Mouse (Mus musculus) c-Kit-negative CD71-positive TER-119-positive erythroid progenitor cells, embryonic 14.5 days (primary cell): ENCODE measurements around the gene Olfm2.
A peak's percentile ranks its signal among the peaks of the same experiment; 100 is the strongest.
"Not testable (repeated sequence)": the region's sequence is repeated elsewhere in the genome, so short reads cannot be mapped to it uniquely, and the experiment has no call there.

Source experiments
- DNase-seq: peaks from one replicate; pipeline ENCODE4 v3.0.0-alpha.2; 2013; ENCODE audit warnings: low read depth, low spot score

Gene Olfm2

GRCm38 (mm10) chr9:20653859-20654258, 92.3 kb downstream of the Olfm2 start:
- DNase-seq = no peak

- DNase-seq = no peak
Observed at GRCm38 (mm10) chr9:20652260-20652658, 93.9 kb downstream of the Olfm2 start.

GRCm38 (mm10) chr9:20651602-20652259, 94.4 kb downstream of the Olfm2 start, which contains the start of gene Pin1:
TSS of gene Pin1 (plus strand) at chr9:20652095.
- peak; percentile 95 for DNase-seq

GRCm38 (mm10) chr9:20645121-20645520, 101.0 kb downstream of the Olfm2 start:
- no peak for DNase-seq

GRCm38 (mm10) chr9:20644360-20645081, 101.6 kb downstream of the Olfm2 start, which contains the start of gene Fbxl12:
TSS of gene Fbxl12 (minus strand) at chr9:20644767.
- DNase-seq = peak; percentile 56

GRCm38 (mm10) chr9:20643781-20644180, 102.4 kb downstream of the Olfm2 start:
- no peak for DNase-seq

- DNase-seq = peak; percentile 49
Observed at GRCm38 (mm10) chr9:20642896-20643466, 103.2 kb downstream of the Olfm2 start.

- DNase-seq = no peak
Observed at GRCm38 (mm10) chr9:20642101-20642895, 103.9 kb downstream of the Olfm2 start, which contains the start of gene Ubl5. TSS of gene Ubl5 (plus strand) at chr9:20642878.

GRCm38 (mm10) chr9:20641501-20641900, 104.6 kb downstream of the Olfm2 start:
- DNase-seq = no peak

GRCm38 (mm10) chr9:20639486-20639885, 106.7 kb downstream of the Olfm2 start:
- no peak for DNase-seq

- no peak for DNase-seq
Observed at GRCm38 (mm10) chr9:20638552-20638951, 107.6 kb downstream of the Olfm2 start.

GRCm38 (mm10) chr9:20636790-20637189, 109.4 kb downstream of the Olfm2 start:
- no peak for DNase-seq

- no peak for DNase-seq
Observed at GRCm38 (mm10) chr9:20636256-20636655, 109.9 kb downstream of the Olfm2 start.

GRCm38 (mm10) chr9:20635676-20636075, 110.5 kb downstream of the Olfm2 start:
- not testable (repeated sequence) for DNase-seq

GRCm38 (mm10) chr9:20631332-20631731, 114.8 kb downstream of the Olfm2 start:
- no peak for DNase-seq
